Mouse (Mus musculus) forebrain, embryonic 10.5 days (tissue): ENCODE data around the gene Ncf1. TPM values are rescaled to one million over a fixed set of nuclear protein-coding genes. Genes with fewer than 3 reads are reported as not detected.

ENCODE experiments used
- polyA plus RNA-seq: library from polyadenylated mRNA; unstranded; fragments of >200 nt; fragmentation: Nextera tagmentation; extraction: Ambion mirVana; gene quantifications from 2 replicates; pipeline ENCODE4 v1.2.1, GENCODE M21; 2016

The Ncf1 gene
- polyA plus RNA-seq, 1 experiment from 2014 or later: 2.4 TPM

Other genes with a start within 250 kb of the Ncf1 start
- gene Castor2, start 129.9 kb downstream of the Ncf1 start, polyA plus RNA-seq: 7.9 and 8.8 TPM in 2 replicates
- 40.2 and 44.3 TPM in 2 replicates for gene Rcc1l, start 52.9 kb downstream of the Ncf1 start, polyA plus RNA-seq
- gene Gtf2ird2, start 45.6 kb downstream of the Ncf1 start, polyA plus RNA-seq: 7.0 and 7.6 TPM in 2 replicates
- gene Gtf2i, start 85.1 kb upstream of the Ncf1 start, polyA plus RNA-seq: 174 and 178 TPM in 2 replicates
- 92.6 and 98.9 TPM in 2 replicates for gene Gtf2ird1, start 227.1 kb upstream of the Ncf1 start, polyA plus RNA-seq